Mouse (Mus musculus) thymus, adult 2 months (tissue): Measurements from ENCODE around the gene Nop9.

Experiments
- CTCF ChIP-seq: fragments of 200-500 bp; IDR thresholded peaks from 2 replicates; pipeline ENCODE4 v1.5.1; 2012; ENCODE audit warnings: mild to moderate bottlenecking, control low read depth, low read length, moderate library complexity, borderline replicate concordance; ENCODE audit not compliant: control insufficient read depth, poor library complexity, insufficient read depth; ENCODE audit errors: extremely low read depth
- POLR2A ChIP-seq: fragments of 200-500 bp; IDR thresholded peaks from 2 replicates; pipeline ENCODE4 v1.6.1; 2012; ENCODE audit warnings: mild to moderate bottlenecking, low read length, control low read depth, moderate library complexity; ENCODE audit not compliant: control insufficient read depth, poor library complexity, insufficient read depth; ENCODE audit errors: extremely low read depth

- TF ChIP-seq POLR2A (no peak), CTCF (no peak)
Observed at GRCm38 (mm10) chr14:55776711-55777110, 31.2 kb downstream of the Nop9 start.
